Mouse (Mus musculus) C2C12 (cell line): ENCODE data around the gene Lrrc8b.

Source experiments
- CEBPB ChIP-seq: IDR thresholded peaks from one replicate; pipeline ENCODE4 v1.6.1; 2011; ENCODE audit warnings: low read depth, mild to moderate bottlenecking, control low read depth, moderate library complexity
- CTCF ChIP-seq: IDR thresholded peaks from one replicate; pipeline ENCODE4 v1.5.1; 2011; ENCODE audit not compliant: control insufficient read depth, insufficient read depth, insufficient read length
- FOSL1 ChIP-seq: IDR thresholded peaks from one replicate; pipeline ENCODE4 v1.8.0; 2011; ENCODE audit warnings: mild to moderate bottlenecking, low read length; ENCODE audit not compliant: poor library complexity, insufficient read depth, severe bottlenecking
- MAX ChIP-seq: IDR thresholded peaks from one replicate; pipeline ENCODE4 v1.6.1; 2011; ENCODE audit warnings: mild to moderate bottlenecking, control low read depth
- MYOD1 ChIP-seq: IDR thresholded peaks from one replicate; pipeline ENCODE4 v1.6.1; 2011; ENCODE audit warnings: low read depth; ENCODE audit not compliant: control insufficient read depth, insufficient read length
- MYOG ChIP-seq: IDR thresholded peaks from one replicate; pipeline ENCODE4 v1.6.1; 2011; ENCODE audit not compliant: control insufficient read depth, insufficient read length; ENCODE audit errors: extremely low read depth
- USF1 ChIP-seq: IDR thresholded peaks from one replicate; pipeline ENCODE4 v1.6.1; 2011; ENCODE audit warnings: low read depth, mild to moderate bottlenecking, control low read depth, moderate library complexity

GRCm38 (mm10) chr5:105523452-105523851 is 107.9 kb downstream of the Lrrc8b start:
- TF ChIP-seq CTCF (no peak), CEBPB (no peak), USF1 (no peak), MAX (no peak), MYOG (no peak), FOSL1 (no peak), MYOD1 (no peak)
